Mouse (Mus musculus): Measurements from ENCODE around the gene Nectin1.

The Nectin1 gene

DNA sequence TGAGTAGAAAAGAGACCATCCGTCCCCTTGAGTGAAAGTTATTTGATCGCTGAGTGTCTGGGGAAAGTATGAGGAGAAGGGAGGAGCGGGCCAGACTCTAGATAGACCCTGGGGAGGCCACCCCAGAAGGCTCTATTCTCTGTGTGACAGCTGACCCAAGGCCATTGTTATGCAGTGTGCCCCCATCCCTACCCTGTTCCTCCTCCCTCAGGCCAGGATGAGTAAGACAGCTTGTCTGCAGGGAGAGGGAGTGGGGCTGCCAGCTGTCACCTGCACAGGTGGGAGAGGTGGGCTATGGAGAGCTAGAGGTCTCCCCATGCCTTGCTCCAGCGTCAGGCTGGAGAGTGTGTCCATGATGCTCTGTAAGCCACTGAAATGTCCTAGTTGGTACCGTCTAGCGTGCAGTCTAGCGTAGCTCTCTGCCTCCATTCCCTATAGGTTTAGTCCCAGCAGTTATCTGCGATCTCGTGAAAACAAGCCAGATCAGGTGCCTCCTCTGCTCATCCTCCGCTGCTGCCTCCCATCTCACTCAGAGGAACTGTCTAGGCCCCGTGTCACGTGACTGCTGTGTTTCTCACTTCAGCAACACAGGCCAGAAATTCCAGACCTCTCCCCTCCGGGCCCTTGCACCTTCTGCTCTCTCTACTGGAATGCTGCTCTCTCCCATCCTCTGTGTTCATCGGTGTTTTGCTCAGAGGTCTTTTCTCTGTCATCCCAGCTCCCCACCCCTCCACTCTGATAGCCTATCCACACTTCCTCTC, 21.8 kb downstream of the Nectin1 start:
- no peak for DNase-seq (ENCODE audit: extremely low spot score)

DNA sequence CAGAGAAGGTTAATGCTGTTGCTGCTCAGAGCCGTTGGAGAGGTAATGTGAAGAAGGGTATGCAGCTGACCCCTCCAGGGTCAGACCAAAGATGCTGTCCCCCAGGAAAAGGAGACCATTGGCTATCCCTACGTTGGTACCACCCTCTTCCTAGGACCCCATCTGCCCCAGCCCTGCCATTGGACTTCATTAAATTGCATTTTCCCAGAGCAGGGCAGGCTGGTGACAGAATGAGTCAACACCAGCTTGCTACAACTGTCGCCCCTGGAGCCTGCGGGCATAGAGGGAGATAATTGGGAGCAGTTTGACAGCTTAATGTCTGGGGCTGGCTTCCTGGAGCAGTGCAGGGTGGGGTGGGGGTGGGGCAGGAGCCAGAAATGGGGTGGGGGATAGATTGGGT, 25.0 kb downstream of the Nectin1 start:
- peak; percentile 35 for DNase-seq (ENCODE audit: extremely low spot score)

DNA sequence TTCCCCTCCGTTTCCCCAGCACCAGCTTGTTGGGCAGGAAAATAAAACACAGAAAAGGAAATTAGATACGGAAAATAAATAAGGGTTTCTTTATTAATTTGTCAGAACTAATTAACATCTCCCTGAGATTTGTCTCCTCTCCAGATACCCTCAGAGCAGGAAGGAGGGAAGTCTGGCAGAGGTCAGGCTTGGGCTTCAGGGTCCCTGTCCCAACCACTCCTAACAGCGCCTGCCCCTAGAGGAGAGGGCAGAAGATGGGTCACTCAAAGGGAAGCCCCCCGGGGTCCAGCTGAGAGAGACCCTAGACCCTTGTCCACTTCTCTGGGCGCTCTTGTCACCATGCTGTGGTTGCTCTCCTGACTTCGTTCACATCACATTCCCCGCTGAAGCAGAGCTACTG, 25.4 kb downstream of the Nectin1 start:
- no peak for DNase-seq (ENCODE audit: extremely low spot score)

DNA sequence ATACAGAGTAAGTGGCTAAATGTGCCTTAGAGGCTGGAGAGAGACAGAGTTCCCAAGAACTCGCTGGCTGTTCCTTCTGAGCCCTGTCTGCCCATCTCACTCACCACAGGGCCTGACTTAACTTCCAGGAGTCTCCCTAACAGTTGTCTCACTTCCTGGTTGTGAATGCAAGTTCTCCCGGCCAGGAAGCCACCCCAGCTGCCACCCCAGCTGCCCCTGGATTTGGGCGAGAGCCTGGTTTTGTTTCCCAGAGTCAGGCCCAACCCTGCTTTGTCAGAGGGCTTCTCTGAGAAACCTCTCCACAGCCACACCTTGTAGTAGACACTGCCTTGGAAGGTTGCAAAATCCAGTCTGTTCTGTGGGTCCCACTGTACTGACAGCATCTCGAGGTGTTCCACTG, 26.2 kb downstream of the Nectin1 start:
- DNase-seq (ENCODE audit: extremely low spot score), result no peak

DNA sequence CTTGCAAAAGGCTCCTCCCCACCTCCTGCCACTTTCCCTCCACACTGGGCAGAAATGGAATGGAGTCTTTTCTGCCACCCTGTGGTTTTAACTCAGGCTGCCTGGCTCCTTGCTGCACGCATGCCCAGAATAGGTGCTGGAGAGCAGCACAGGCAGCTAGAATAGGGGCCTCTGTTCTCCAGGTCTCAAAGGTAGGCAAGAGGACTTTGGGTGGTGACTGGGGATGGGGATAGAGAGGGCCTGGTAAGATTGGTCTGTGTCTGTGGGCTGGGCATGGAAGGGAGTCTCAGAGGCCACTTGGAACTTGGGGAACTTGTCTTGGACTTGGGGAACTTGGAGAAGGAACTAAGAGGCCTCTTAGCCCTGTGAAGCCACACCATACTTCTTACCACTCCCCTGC, 27.3 kb downstream of the Nectin1 start:
- DNase-seq (ENCODE audit: extremely low spot score), result no peak

DNA sequence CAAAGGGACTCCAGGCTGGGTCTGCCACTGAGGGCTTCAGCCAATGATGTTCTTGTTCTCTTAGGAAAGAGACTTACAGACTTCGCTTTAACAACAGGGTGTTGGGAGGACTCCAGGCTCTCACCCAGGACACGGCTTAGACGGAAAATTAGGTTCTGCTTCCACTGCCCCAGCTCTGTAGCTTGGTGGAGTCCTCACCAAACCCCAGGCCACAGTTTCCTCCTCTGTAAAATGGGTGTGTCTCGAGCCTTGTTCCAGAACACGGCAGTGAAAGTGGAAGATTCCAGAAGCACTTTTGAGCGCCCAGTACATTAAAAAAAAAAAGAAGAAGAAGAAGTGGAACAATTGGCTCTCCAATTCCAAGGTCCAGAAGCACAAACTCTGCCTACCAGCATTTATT, 28.7 kb downstream of the Nectin1 start:
- no peak for DNase-seq (ENCODE audit: extremely low spot score)

DNA sequence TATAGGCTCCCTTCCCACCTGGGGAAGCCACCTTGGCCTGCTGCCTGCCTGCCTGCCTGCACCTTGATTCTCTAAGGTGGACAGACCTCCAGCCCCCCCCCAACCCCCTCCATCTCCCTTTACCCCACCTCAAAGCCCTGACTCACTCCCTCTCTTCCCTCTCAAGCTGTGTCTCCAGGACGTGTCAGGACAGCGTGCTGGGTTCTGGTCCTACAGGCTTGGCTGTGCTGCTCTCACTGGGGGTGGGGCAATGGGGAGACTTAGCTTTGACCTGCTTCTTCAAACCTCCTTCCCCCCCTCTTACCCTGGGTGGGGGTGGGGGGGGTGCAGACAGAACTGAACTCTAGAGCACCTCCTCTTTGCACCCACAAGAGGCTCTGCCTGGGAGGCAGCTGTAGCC, 29.7 kb downstream of the Nectin1 start:
- DNase-seq (ENCODE audit: extremely low spot score), result no peak

DNA sequence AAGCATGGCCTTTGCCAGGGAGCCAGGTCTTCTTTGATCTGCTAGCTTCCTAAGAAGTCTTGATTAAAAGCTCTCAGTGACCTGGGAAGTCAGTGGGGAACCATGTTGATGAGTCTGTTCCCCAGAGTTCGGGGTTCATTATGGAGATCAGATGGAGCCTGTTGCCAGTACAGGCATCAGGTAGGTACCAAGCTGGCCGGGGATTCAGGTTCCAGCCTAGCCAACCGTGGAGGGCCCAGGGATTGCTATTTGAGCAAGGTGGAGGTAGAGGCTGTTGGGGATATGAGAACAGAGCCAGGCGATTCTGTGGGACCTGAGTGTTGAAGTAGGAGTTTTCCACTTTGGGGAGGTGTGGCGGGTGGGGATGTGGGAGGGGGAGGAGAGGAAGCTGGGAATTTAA, 30.6 kb downstream of the Nectin1 start:
- DNase-seq (ENCODE audit: extremely low spot score), result no peak

DNA sequence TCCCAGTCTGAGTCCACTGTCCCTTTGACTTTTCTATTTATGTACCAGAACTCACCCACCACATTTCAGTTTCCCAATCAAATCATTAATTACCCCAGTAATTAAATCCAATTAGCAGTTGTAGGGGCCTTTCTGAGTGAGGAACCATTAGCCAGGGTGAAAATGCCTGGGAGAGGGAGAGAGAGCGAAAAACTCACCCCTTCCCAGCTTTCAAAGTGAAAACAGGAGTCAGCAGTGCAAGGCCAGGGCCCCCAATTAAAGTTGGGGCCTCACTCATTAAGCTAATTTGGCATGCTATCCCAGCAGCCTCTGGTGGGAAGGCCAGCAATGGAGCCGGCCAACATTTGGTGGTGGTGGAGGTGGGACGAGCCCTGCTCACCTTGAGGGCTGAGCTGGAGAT, 32.4 kb downstream of the Nectin1 start:
- DNase-seq (ENCODE audit: extremely low spot score), result no peak

DNA sequence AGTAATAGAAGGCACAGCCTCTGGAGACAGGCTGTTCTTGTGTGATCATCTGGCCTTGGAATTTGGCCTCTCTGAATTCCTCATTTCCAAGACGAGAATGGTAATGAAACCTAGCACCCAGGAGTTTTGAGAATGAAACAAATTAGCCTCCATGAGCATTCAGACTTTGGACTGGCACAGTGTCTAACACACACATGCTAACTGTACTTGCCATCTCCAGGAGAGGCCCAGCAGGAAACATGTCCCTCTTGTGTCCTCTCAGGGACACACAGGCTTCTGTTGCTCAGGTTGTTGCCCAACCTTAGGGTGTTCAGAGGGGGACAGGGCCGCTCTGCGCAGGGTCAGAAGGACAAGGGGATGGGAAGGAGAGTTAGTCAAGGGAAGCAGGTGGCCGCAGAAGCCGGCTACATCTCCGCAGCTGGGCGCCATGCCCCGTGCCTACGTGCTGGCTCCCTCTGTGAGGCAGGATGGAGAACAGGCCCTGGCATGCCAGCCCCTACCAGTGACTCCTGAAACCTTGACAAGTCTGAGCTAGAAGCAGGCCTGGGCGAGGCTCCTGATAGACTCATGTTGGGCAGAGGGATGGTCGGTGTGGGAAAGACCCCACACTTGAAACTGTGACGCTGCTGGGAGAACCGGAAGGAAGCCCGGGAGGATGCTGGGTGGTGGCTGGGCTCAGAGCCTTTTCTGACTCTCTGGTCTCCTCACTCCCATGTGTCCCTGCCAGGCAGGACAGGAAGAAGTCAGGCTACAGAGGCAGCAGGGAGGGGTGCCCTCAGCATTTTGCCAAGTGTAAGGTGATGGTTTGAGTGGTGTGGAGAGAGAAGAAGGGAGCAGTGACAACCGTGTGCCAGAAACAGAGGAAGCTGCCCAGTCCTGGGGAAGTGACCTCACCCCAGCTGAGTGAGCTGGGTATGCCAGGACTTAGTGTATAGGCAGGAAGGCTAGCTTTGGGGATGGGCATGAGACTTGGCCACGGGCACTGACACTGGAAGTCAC, 33.9 kb downstream of the Nectin1 start:
- no peak for DNase-seq (ENCODE audit: extremely low spot score)

DNA sequence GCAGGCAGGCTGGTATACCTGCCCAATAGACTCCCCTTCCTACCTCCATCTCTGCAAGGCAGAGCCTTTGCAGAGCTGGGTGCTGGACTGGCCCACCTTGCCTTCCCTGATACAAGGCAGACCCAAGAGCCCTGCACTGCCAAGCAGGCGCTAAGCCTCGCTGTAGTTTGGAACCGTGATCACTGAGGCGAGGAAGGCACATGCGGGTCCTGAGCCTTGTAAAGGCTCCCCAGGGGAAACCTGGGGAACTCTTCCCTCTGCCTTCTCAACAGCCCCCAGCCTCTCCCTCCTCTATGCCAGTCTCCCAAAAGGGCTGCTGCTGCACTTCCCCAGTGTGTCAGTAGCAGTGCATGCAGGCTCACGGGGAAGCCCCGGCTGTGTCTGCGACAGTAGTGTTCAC, 37.1 kb downstream of the Nectin1 start:
- DNase-seq (ENCODE audit: extremely low spot score), result no peak

DNA sequence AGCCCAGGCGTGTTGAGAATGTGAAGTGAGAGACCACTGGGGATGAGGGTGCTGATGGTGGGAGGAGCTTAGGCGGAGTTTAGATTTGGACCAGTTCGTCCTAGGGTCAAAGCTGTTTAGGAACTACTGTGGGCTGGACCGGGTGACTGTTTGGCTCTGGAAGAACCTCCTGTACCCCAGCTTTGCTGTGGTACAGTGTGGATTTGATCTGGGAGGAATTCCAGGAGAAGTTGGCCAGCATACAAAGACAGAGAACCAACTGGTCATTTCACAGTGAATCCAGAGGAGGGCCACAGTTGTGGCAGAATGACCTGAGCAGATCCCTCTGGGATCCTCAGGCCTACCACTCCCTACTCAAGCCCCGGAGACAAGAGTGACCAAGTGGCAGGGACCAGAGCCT, 38.6 kb downstream of the Nectin1 start:
- no peak for DNase-seq (ENCODE audit: extremely low spot score)

DNA sequence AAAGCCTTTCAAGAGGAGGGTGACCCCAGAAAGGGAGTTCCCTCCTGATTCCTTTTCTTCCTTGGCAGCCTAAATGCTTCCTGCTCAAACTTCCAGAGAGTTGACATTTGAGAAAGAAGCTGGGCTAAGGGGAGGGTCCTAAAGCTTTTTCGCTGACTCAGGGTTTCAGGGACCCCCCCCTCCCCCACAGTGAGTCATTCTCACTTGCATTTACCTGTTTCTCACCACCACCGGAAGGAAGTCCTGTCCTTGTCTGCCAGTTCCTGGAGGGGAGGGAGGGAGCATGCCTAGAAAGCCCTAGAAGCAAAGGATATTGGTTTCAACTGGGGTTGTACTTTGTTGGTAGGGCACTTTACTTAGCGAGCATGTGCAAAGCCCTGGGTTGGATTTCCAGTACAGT, 40.2 kb downstream of the Nectin1 start:
- no peak for DNase-seq (ENCODE audit: extremely low spot score)

DNA sequence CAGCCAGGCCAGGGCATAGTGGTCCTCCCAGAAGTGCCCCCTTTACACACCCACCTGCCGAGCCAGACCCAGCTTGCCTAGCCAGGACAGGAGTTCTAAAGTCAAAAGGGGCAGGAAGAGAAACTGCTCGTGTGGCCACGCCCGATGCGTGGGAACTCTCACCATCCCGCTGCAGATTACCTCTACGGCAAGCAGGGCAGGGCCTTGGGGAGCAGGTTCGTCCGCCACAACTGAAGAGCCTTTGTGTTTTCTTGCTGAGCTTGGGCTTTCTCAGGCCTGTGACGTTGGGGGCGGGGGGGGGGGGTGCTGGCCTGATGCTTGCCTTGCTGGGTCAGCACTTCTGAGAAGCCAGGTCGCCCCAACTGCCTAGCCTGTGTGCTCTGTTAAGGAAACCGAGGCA, 41.1 kb downstream of the Nectin1 start:
- no peak for DNase-seq (ENCODE audit: extremely low spot score)

DNA sequence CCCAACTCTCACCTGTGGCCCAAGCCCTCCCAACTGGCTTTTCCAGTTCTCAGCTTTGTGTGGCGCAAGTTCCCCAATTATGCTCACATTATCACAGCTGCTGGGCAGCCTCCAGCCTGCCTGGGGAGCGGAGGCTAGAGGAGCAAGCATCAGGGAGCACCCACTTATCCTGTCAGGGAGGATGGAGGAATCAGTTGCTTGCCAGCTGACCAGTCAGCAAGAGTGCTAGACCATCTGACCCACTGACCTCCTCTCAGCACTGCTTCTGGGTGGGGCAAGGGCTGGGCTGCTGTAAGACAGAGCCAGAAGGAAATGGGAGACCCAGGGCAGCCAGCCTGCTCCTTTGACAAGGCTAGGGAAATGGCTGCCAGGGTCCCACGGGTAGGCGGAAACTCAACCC, 43.8 kb downstream of the Nectin1 start:
- no peak for DNase-seq (ENCODE audit: extremely low spot score)

DNA sequence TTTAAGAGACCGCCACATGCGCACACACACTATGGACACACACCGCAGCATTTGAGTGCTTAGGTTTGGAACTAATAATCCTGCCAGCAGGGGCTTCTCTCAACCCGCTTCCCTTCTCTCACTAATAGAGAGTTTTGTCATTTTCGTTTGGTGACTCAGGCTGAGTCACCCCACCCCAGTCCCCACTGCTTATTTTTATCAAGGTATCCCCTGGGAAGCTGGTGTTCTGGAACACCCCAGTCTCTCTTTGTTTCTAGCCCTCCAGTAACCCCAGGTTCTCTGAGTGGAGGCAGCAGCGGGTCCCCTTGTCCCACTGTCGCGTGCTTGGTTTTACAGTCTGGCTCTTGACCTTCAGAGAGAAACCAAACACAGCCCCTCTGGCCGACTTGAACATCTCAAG, 48.9 kb downstream of the Nectin1 start:
- no peak for DNase-seq (ENCODE audit: extremely low spot score)

DNA sequence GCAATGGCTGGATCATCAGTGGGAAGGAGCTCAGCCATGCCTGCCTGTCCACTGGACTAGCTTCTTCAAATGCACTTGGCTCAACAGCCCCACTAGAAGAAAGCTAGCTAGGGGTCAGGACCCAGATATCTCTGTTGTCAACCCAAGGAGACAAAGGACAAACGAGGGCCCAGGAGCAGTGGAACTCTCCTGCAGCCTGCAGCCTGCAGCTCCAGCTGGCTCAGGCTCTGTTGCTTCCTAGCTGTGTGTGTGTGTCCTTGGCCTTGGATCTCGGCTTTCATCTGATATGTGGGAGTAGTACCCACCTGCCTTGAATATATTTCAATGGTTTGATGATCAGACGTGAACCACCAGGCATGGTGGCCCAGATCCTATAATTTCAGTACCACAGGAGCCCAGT, 49.6 kb downstream of the Nectin1 start:
- no peak for DNase-seq (ENCODE audit: extremely low spot score)

DNA sequence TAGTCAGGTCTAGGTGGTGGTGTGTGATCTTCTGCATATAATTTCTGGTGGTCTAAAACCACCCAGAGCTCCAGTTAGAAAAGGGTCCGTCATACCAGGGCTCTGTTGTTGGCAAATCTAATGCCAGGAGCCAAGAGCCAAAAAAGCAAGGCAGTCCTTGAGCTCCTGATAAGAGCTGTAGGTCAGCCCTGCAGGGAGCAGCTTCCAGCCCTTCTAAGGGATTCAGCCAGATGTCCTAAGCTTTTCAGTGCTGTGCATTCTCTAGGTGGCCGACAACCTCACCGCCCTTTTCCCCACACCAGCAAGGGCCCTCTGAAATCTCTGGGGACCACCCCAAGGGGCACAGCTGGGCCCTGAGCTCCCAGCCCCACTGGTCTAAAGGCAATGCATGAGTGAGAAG, 52.2 kb downstream of the Nectin1 start:
- no peak for DNase-seq (ENCODE audit: extremely low spot score)

DNA sequence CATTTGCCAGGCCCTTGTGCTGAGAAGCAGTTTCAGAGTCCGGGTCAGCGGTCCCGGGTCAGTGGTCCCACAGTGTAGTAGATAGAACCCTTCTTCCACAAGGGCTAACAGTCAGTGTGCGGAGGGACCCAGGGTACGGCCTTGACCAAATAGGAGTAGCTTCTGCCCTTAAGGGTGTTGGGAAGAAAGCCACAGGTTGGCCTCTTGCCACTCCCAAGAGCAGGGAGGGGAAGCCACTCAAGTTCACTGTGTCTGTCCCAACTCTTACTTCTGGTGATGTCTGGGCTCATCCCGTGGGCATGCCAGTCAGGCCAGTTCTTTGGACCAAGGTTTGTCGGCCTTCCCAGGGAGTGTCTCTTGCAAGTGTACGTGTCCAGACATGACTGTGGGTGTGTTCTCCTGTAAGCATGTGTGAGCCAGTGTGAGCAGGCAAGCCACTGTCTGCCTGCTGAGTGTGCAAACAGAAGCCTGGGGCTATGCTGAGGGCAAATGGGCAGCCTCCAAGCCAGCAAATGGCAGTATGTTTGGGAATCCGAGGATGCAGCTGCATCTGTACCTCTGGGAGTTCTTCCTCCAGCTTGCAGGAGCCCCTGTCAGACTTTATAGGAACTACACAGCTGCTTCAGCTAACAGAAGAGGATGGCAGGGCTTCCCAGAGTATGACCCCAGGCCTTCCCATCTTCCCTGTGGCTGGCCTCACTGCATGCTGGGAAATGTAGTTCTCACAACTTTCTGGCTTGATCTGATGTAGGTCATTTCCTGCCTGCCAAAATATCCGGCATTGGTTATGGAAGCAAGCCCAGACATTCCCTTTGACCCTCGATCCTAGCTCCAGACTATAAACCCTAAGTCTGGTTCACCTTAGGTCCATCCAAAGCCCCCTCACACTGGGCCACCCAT, 53.3 kb downstream of the Nectin1 start:
- no peak for DNase-seq (ENCODE audit: extremely low spot score)

DNA sequence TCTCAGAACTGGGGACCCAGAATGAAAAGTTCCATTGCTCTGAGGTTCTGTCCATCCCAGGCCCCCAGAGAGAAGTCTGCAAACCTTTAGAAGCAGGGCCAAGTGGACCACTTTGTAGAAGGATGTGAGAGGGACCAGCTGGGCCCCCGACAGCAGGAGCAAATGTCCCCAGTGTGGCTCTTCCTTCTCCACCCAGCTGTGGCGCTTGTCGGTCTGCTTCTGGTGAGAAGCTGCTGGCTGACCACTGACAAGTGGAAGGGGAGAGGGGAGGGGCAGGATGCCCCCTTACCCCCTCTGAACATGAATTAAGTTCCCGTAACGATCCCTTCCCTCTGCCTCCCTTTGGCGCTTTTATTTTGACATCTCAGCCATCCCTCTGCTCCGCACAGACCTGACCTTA, 54.0 kb downstream of the Nectin1 start:
- DNase-seq (ENCODE audit: extremely low spot score), result no peak

DNA sequence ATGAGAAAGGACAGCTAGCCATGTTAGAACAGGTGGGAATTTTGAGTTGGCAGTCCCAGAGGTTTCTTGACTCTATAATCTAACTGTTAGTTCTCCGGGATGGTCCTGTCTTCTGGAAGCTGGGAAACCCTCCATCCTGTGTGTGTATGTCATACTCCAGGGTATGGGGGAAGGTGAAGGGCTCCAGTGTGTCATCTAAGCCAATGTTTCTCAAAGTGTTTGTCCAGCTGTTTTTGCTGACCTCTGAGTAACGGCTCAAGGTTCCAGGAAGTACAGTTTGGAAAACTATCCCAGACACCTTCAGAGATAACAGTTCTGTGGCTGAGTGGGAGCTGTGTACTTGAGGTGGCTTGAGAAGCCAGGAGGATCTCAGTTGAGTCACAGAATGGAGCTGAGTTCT, 56.7 kb downstream of the Nectin1 start:
- no peak for DNase-seq (ENCODE audit: extremely low spot score)

DNA sequence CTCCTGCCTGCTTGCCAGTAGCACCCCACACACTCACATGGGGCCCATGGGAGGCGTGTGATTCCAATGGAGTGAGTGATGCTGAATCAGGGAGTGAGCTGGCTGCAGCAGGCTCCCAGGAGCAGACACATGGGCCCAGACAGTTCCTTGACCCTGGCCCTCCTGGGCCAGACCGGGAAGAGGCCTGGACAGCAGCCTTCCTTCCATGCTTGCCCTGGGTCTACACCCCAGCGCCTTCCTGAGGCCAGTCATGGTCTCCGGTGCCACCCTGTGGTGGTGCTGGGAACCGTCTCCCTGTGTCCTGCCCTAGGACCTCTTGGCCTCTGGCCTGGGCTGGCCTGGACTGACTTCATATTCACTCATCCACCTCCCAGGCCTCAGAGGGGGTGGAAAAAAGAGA, 58.1 kb downstream of the Nectin1 start:
- DNase-seq (ENCODE audit: extremely low spot score), result peak; percentile 80

All from embryo, embryonic 9.5 days (tissue).